Mouse (Mus musculus) lung, embryonic 15.5 days (tissue): ENCODE results near the gene Rsrc2. TPM values are rescaled to one million over a fixed set of nuclear protein-coding genes. Genes with fewer than 3 reads are reported as not detected.
A peak's percentile ranks its signal among the peaks of the same experiment; 100 is the strongest.
"Not testable (repeated sequence)": the region's sequence is repeated elsewhere in the genome, so short reads cannot be mapped to it uniquely, and the experiment has no call there.

Experiments used
- ATAC-seq: fragments of 200-750 bp; cut with Nextera tagmentation; 2 replicates; pipeline ENCODE4 v1.8.0; 2017; ENCODE audit warnings: moderate number of reproducible peaks, borderline replicate concordance; ENCODE audit not compliant: low FRiP score, low TSS enrichment; ENCODE audit errors: extremely low read depth
- H3K27ac ChIP-seq: fragments of 300-500 bp; sonication (generic); 2 replicates; pipeline ENCODE4 v1.5.1; 2015; ENCODE audit warnings: moderate library complexity, mild to moderate bottlenecking, inconsistent platforms
- H3K27me3 ChIP-seq: fragments of 300-500 bp; sonication (generic); 2 replicates; pipeline ENCODE4 v1.6.1; 2015; ENCODE audit warnings: inconsistent platforms
- H3K36me3 ChIP-seq: fragments of 300-500 bp; sonication (generic); 2 replicates; pipeline ENCODE4 v1.6.1; 2015; ENCODE audit warnings: inconsistent platforms
- H3K4me1 ChIP-seq: fragments of 300-500 bp; sonication (generic); 2 replicates; pipeline ENCODE4 v1.6.1; 2015; ENCODE audit warnings: inconsistent platforms
- H3K4me2 ChIP-seq: fragments of 300-500 bp; sonication (generic); 2 replicates; pipeline ENCODE4 v1.6.1; 2015; ENCODE audit warnings: inconsistent platforms, mild to moderate bottlenecking, moderate library complexity
- H3K4me3 ChIP-seq: fragments of 300-500 bp; sonication (generic); 2 replicates; pipeline ENCODE4 v1.5.1; 2015; ENCODE audit warnings: mild to moderate bottlenecking, inconsistent platforms
- H3K9ac ChIP-seq: fragments of 300-500 bp; sonication (generic); 2 replicates; pipeline ENCODE4 v1.6.1; 2015; ENCODE audit warnings: inconsistent platforms
- H3K9me3 ChIP-seq: fragments of 300-500 bp; sonication (generic); 2 replicates; pipeline ENCODE4 v1.6.1; 2016; ENCODE audit warnings: inconsistent platforms
- WGBS: fragments of 180-500 bp; shearing (Covaris S2); methylation state at CpG from one replicate; pipeline ENCODE4 v1.1.7; 2015; 5-methylcytosine and 5-hydroxymethylcytosine counted together
- polyA plus RNA-seq: library from polyadenylated mRNA; unstranded; fragments of >200 nt; fragmentation: Nextera tagmentation; extraction: Ambion mirVana; gene quantifications from 2 replicates; pipeline ENCODE4 v1.2.1, GENCODE M21; 2015

The Rsrc2 gene
- 99.7 and 107 TPM in 2 replicates for polyA plus RNA-seq

- Histone ChIP-seq H3K4me1 (peaks cover 34% of the 10 kb centered on the region), H3K9ac (peak within 1 kb of the TSS; percentile 78), H3K27ac (peak within 1 kb of the TSS; percentile 99), H3K4me3 (peak within 1 kb of the TSS; percentile 66), H3K27me3 (no peaks in the 10 kb centered on the region), H3K9me3 (no peaks in the 10 kb centered on the region), H3K4me2 (peak within 1 kb of the TSS; percentile 69), H3K36me3 (peaks cover 6% of the 10 kb centered on the region)
- peak; percentile 99 for ATAC-seq
- 1% methylated on average over 63 of the region's 63 CpGs for WGBS
Measured at GRCm38 (mm10) chr5:123749065-123750064, at the start of gene Rsrc2, which contains the start of gene Kntc1. TSS of gene Rsrc2 (minus strand) at chr5:123749414. TSS of gene Kntc1 (plus strand) at chr5:123749716.

- H3K36me3 ChIP-seq = peaks cover 90% of the 10 kb centered on the region
- H3K9me3 ChIP-seq = no peaks in the 10 kb centered on the region
- no peak overlapping the region for H3K4me2 ChIP-seq
- H3K27ac ChIP-seq = no peak overlapping the region
- H3K9ac ChIP-seq = no peak overlapping the region
- WGBS = 82% methylated on average over 2 of the region's 2 CpGs
- no peak for ATAC-seq
- no peak overlapping the region for H3K4me3 ChIP-seq
- H3K27me3 ChIP-seq = no peaks in the 10 kb centered on the region
- H3K4me1 ChIP-seq = no peaks in the 10 kb centered on the region
Measured at GRCm38 (mm10) chr5:123793081-123793480, 43.9 kb upstream of the Rsrc2 start.

- Histone ChIP-seq H3K36me3 (peaks cover 85% of the 10 kb centered on the region), H3K4me2 (no peak overlapping the region), H3K4me3 (no peak overlapping the region), H3K9ac (no peak overlapping the region), H3K9me3 (no peaks in the 10 kb centered on the region), H3K4me1 (no peaks in the 10 kb centered on the region), H3K27me3 (no peaks in the 10 kb centered on the region), H3K27ac (no peak overlapping the region)
- no peak for ATAC-seq
- WGBS = 91% methylated on average over 7 of the region's 7 CpGs
Measured at GRCm38 (mm10) chr5:123788976-123789375, 39.8 kb upstream of the Rsrc2 start.

DNA sequence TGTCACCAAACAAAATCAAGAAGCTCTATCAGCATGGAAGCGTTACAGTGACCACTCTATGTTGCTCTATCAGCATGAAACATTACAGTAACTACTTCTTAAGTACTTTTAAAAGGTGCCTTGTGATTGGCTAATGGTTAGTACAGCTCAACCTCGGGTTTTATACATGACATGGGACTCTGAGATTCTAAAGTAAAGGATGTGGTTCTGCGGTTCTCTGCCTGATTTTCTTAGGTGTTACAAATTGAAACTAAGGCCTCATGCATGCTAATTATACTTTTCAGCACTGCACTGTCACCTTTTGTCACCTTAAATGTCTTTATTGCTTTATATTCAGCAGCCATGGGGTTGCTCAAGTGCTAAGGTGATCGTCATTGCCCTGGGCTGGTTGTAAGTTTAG, 32.6 kb upstream of the Rsrc2 start:
- WGBS = 89% methylated on average over 4 of the region's 4 CpGs
- Histone ChIP-seq H3K36me3 (peaks cover 82% of the 10 kb centered on the region), H3K4me3 (no peak overlapping the region)

DNA sequence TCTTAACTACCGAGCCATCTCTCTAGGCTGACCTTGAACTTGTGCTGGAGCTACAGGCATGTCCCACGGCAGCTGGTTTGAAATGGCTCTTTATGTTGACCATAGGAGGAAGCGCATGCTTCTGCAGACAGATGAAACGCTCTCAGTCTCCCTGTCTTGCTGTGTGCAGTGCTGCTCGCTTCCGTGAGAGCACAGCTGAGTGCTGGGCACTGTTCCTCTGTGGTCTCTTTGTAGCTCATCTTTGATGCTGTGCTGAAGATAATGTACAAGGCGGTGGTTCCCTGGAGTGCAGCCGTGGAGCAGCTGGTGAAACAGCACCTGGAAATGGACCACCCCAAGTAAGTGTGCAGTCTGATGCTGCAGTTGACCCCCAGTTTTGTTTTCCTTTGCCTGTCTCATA, 31.5 kb upstream of the Rsrc2 start:
- no peak for ATAC-seq
- no peak overlapping the region for H3K4me2 ChIP-seq
- no peaks in the 10 kb centered on the region for H3K4me1 ChIP-seq
- no peak overlapping the region for H3K4me3 ChIP-seq
- WGBS = 91% methylated on average over 8 of the region's 8 CpGs
- H3K9ac ChIP-seq = no peak overlapping the region
- H3K27me3 ChIP-seq = no peaks in the 10 kb centered on the region
- H3K36me3 ChIP-seq = peaks cover 81% of the 10 kb centered on the region
- no peaks in the 10 kb centered on the region for H3K9me3 ChIP-seq
- H3K27ac ChIP-seq = no peak overlapping the region

More for the DNA sequence above, 32.6 kb upstream of the Rsrc2 start:
- Histone ChIP-seq H3K27ac (no peak overlapping the region), H3K27me3 (no peaks in the 10 kb centered on the region), H3K9ac (no peak overlapping the region), H3K9me3 (no peaks in the 10 kb centered on the region), H3K4me2 (no peak overlapping the region), H3K4me1 (no peaks in the 10 kb centered on the region)
- ATAC-seq = no peak

DNA sequence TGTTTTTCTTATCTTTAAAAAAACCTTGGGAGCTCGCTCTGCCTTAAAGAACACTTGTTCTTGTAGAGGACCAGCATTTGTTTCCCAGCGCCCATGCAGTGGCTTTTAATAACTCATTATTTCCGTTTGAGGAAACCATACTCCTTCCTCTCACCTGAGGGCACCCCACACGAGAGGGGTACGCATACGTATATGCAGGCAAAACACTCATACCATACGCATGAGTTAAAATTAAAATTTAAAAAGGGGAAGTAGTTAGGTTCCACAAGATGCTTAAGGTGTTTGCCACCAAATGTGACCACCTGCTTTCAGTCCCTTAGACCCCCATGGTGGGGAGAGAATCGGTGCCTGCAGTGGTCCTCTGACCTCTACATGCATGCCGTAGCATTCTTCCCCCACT, 24.2 kb upstream of the Rsrc2 start:
- Histone ChIP-seq H3K9ac (no peak overlapping the region), H3K9me3 (no peaks in the 10 kb centered on the region), H3K27ac (no peak overlapping the region), H3K4me1 (no peaks in the 10 kb centered on the region), H3K4me3 (no peak overlapping the region), H3K4me2 (no peak overlapping the region), H3K36me3 (peaks cover 77% of the 10 kb centered on the region), H3K27me3 (no peaks in the 10 kb centered on the region)
- ATAC-seq = no peak
- 92% methylated on average over 9 of the region's 9 CpGs for WGBS

GRCm38 (mm10) chr5:123766455-123766854, 17.2 kb upstream of the Rsrc2 start:
- 93% methylated on average over 11 of the region's 11 CpGs for WGBS
- ATAC-seq, H3K4me2 ChIP-seq, H3K4me3 ChIP-seq, H3K9ac ChIP-seq, H3K27ac ChIP-seq, H3K27me3 ChIP-seq, H3K9me3 ChIP-seq, H3K4me1 ChIP-seq: not testable (repeated sequence)
- peaks cover 74% of the 10 kb centered on the region for H3K36me3 ChIP-seq

DNA sequence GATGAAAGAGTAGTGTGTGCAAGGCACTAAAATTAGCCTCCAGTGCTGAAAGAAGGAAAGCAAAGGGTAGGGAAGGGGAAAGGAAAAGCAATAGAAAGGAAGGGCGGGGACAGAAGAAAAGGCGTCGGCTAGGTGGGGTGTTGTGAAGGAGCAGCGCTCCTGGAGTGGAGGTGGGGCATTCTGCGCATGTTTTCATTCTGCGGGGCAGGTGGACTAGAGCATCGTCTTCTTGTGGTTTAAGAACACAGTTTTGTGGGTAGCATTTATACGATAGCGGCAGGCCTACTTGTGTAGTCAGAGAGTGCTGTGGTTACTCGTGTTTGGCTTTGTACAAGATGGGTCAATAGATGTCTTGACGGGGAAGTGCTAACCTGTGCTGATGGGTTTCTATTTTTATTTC, 16.3 kb upstream of the Rsrc2 start:
- no peak overlapping the region for H3K4me3 ChIP-seq
- no peak overlapping the region for H3K4me2 ChIP-seq
- H3K36me3 ChIP-seq = peaks cover 71% of the 10 kb centered on the region
- no peak for ATAC-seq
- no peak overlapping the region for H3K27ac ChIP-seq
- H3K4me1 ChIP-seq = no peaks in the 10 kb centered on the region
- H3K27me3 ChIP-seq = no peaks in the 10 kb centered on the region
- WGBS = 94% methylated on average over 11 of the region's 11 CpGs
- H3K9ac ChIP-seq = no peak overlapping the region
- no peaks in the 10 kb centered on the region for H3K9me3 ChIP-seq

GRCm38 (mm10) chr5:123748339-123749064, 712 bp downstream of the Rsrc2 start:
- 0 out of 2 replicates have a peak, but pooled peaks have one; percentile 11 for ATAC-seq
- peak overlapping the region; percentile 69 for H3K4me2 ChIP-seq
- 1% methylated on average over 18 of the region's 18 CpGs for WGBS

GRCm38 (mm10) chr5:123747604-123748003, 1.6 kb downstream of the Rsrc2 start:
- peak overlapping the region; percentile 36 for H3K9ac ChIP-seq
- peaks cover 34% of the 10 kb centered on the region for H3K4me1 ChIP-seq
- 14% methylated on average over 7 of the region's 7 CpGs for WGBS
- H3K36me3 ChIP-seq = peaks cover 21% of the 10 kb centered on the region
- H3K4me2 ChIP-seq = peak overlapping the region; percentile 69
- no peaks in the 10 kb centered on the region for H3K27me3 ChIP-seq
- no peak for ATAC-seq
- no peak overlapping the region for H3K27ac ChIP-seq
- H3K4me3 ChIP-seq = peak overlapping the region; percentile 66
- H3K9me3 ChIP-seq = no peaks in the 10 kb centered on the region

More at GRCm38 (mm10) chr5:123748339-123749064, 712 bp downstream of the Rsrc2 start:
- H3K36me3 ChIP-seq = peaks cover 14% of the 10 kb centered on the region
- no peaks in the 10 kb centered on the region for H3K9me3 ChIP-seq
- H3K4me1 ChIP-seq = peaks cover 34% of the 10 kb centered on the region
- peak overlapping the region; percentile 99 for H3K27ac ChIP-seq
- H3K4me3 ChIP-seq = peak overlapping the region; percentile 66
- no peaks in the 10 kb centered on the region for H3K27me3 ChIP-seq
- peak overlapping the region; percentile 78 for H3K9ac ChIP-seq

- H3K9me3 ChIP-seq = no peaks in the 10 kb centered on the region
- 0 out of 2 replicates have a peak overlapping the region, but pooled peaks have one; percentile 5 for H3K9ac ChIP-seq
- H3K4me2 ChIP-seq = peak overlapping the region; percentile 69
- H3K4me1 ChIP-seq = peaks cover 32% of the 10 kb centered on the region
- H3K27me3 ChIP-seq = no peaks in the 10 kb centered on the region
- no peak overlapping the region for H3K27ac ChIP-seq
- ATAC-seq = no peak
- peaks cover 29% of the 10 kb centered on the region for H3K36me3 ChIP-seq
- H3K4me3 ChIP-seq = no peak overlapping the region
Measured at GRCm38 (mm10) chr5:123746253-123746652, 3.0 kb downstream of the Rsrc2 start.
